Mouse (Mus musculus): ENCODE measurements around the gene Ccdc170. TPM values are rescaled to one million over a fixed set of nuclear protein-coding genes. Genes with fewer than 3 reads are reported as not detected.
A peak's percentile ranks its signal among the peaks of the same experiment; 100 is the strongest.
"Not testable (repeated sequence)": the region's sequence is repeated elsewhere in the genome, so short reads cannot be mapped to it uniquely, and the experiment has no call there.

Ccdc170 gene
- polyA plus RNA-seq (2012; rRNA removed): 0.08 and 0.25 TPM in 2 replicates

GRCm38 (mm10) chr10:4482355-4482754 is at the start of gene Ccdc170:
TSS of gene Ccdc170 (plus strand) at chr10:4482502.
- DNase-seq (ENCODE audit: low read depth, low spot score): no peak
- WGBS: 44% methylated on average over 11 of the region's 11 CpGs

GRCm38 (mm10) chr10:4432996-4433755 is 49.1 kb upstream of the Ccdc170 start:
- DNase-seq (ENCODE audit: low read depth, low spot score): no peak
- WGBS: 7% methylated on average over 19 of the region's 19 CpGs

GRCm38 (mm10) chr10:4433871-4434270 is 48.4 kb upstream of the Ccdc170 start:
- not testable (repeated sequence) for DNase-seq (ENCODE audit: low read depth, low spot score)
- 81% methylated on average over 2 of the region's 2 CpGs for WGBS

GRCm38 (mm10) chr10:4435416-4435815 is 46.9 kb upstream of the Ccdc170 start:
- no peak for DNase-seq (ENCODE audit: low read depth, low spot score)
- 77% methylated on average over 3 of the region's 3 CpGs for WGBS

- no peak for DNase-seq (ENCODE audit: low read depth, low spot score)
- 67% methylated on average over 4 of the region's 4 CpGs for WGBS
These were observed 25.9 kb upstream of the Ccdc170 start for GRCm38 (mm10) chr10:4456409-4456808.

- DNase-seq (ENCODE audit: low read depth, low spot score): no peak
- WGBS: 89% methylated on average over 2 of the region's 2 CpGs
These were observed 22.1 kb upstream of the Ccdc170 start for GRCm38 (mm10) chr10:4460201-4460600.

- 72% methylated on average over 7 of the region's 7 CpGs for WGBS
- DNase-seq (ENCODE audit: low read depth, low spot score): no peak
These were observed 16.5 kb upstream of the Ccdc170 start for GRCm38 (mm10) chr10:4465799-4466198.

GRCm38 (mm10) chr10:4469406-4469805 is 12.9 kb upstream of the Ccdc170 start:
- no peak for DNase-seq (ENCODE audit: low read depth, low spot score)
- 63% methylated on average over 3 of the region's 3 CpGs for WGBS

GRCm38 (mm10) chr10:4473591-4473993 is 8.7 kb upstream of the Ccdc170 start:
- no peak for DNase-seq (ENCODE audit: low read depth, low spot score)
- WGBS: 82% methylated on average over 11 of the region's 11 CpGs

- no peak for DNase-seq (ENCODE audit: low read depth, low spot score)
- 86% methylated on average over 3 of the region's 3 CpGs for WGBS
These were observed 6.9 kb upstream of the Ccdc170 start for GRCm38 (mm10) chr10:4475431-4475830.

GRCm38 (mm10) chr10:4476604-4477003 is 5.7 kb upstream of the Ccdc170 start:
- WGBS: 50% methylated on average over 5 of the region's 5 CpGs
- DNase-seq (ENCODE audit: low read depth, low spot score): peak; percentile 2

- WGBS: 72% methylated on average over 3 of the region's 3 CpGs
- DNase-seq (ENCODE audit: low read depth, low spot score): no peak
These were observed 1.4 kb upstream of the Ccdc170 start for GRCm38 (mm10) chr10:4480929-4481328.

- no peak for DNase-seq (ENCODE audit: low read depth, low spot score)
- 75% methylated on average over 8 of the region's 8 CpGs for WGBS
These were observed 607 bp upstream of the Ccdc170 start for GRCm38 (mm10) chr10:4481695-4482094.

GRCm38 (mm10) chr10:4483848-4484247 is 1.5 kb downstream of the Ccdc170 start:
- no peak for DNase-seq (ENCODE audit: low read depth, low spot score)
- WGBS: 88% methylated on average over 1 of the region's 1 CpGs

- DNase-seq (ENCODE audit: low read depth, low spot score): no peak
- 70% methylated on average over 9 of the region's 9 CpGs for WGBS
These were observed 2.7 kb downstream of the Ccdc170 start for GRCm38 (mm10) chr10:4484986-4485385.

GRCm38 (mm10) chr10:4489865-4490264 is 7.6 kb downstream of the Ccdc170 start:
- WGBS: 89% methylated on average over 5 of the region's 5 CpGs
- no peak for DNase-seq (ENCODE audit: low read depth, low spot score)

- DNase-seq (ENCODE audit: low read depth, low spot score): no peak
- 34% methylated on average over 3 of the region's 3 CpGs for whole genome bisulfite sequencing
These were observed 9.0 kb downstream of the Ccdc170 start for GRCm38 (mm10) chr10:4491281-4491680.

GRCm38 (mm10) chr10:4492045-4492444 is 9.7 kb downstream of the Ccdc170 start:
- no peak for DNase-seq (ENCODE audit: low read depth, low spot score)
- 85% methylated on average over 1 of the region's 1 CpGs for WGBS

GRCm38 (mm10) chr10:4492909-4493308 is 10.6 kb downstream of the Ccdc170 start:
- no peak for DNase-seq (ENCODE audit: low read depth, low spot score)
- 35% methylated on average over 4 of the region's 4 CpGs for WGBS

GRCm38 (mm10) chr10:4503251-4503650 is 20.9 kb downstream of the Ccdc170 start:
- WGBS: 58% methylated on average over 8 of the region's 8 CpGs
- DNase-seq (ENCODE audit: low read depth, low spot score): peak; percentile 7

- DNase-seq (ENCODE audit: low read depth, low spot score): no peak
- 73% methylated on average over 9 of the region's 9 CpGs for WGBS
These were observed 30.4 kb downstream of the Ccdc170 start for GRCm38 (mm10) chr10:4512725-4513124.

- WGBS: 80% methylated on average over 2 of the region's 2 CpGs
- DNase-seq (ENCODE audit: low read depth, low spot score): no peak
These were observed 35.3 kb downstream of the Ccdc170 start for GRCm38 (mm10) chr10:4517614-4518013.
